ENCODE assay signal across 8 mouse cellular contexts in the genomic region with DNA sequence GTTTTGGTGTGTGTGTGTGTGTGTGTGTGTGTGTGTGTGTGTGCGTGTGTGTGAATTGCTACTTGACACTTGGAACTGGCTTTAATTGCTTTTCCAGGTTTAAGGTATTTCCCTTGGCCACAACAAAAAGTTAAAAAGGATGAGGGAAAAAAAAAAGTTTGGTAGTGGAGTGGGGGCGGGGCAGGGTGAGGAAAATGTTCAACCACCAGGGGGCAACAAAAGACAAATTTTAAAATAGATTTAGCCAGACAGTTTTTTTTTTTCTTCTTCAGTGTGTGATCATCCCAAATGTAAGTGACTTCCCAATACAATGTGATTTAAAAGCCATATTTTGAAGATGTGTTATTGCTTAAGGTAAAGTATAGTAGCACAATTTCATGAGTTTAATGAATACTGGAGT. TPM values are rescaled to one million over a fixed set of nuclear protein-coding genes. Genes with fewer than 3 reads are reported as not detected.
DNase-seq lines count a peak whose midpoint lies in the region; ATAC-seq and TF ChIP-seq lines count a peak whose summit lies in the region.
"Had no signal": no experiment of that assay in that cellular context is flagged by ENCODE, and none has a peak within 500 bp of the region (broad histone marks: within the 10 kb centered on the region; RNA-seq: fewer than 3 reads in every experiment).

No protein-coding gene starts in this region.

- no peaks in the 10 kb centered on the region for H3K36me3 ChIP-seq in kidney, postnatal 0 days (ENCODE audit: insufficient read depth, low read length)
- no peaks in the 10 kb centered on the region for H3K36me3 ChIP-seq in stomach, embryonic 16.5 days (ENCODE audit: control insufficient read depth, insufficient read depth, low read length)

- peak; percentile 32 for DNase-seq in thymus, postnatal 4 days
- DNase-seq in thymus, postnatal 10 days (ENCODE audit: low spot score in 2 of 2) = no peak
- DNase-seq in cerebellum, adult 9-11 months = peak; percentile 18
- DNase-seq in gastrocnemius, postnatal 36 days = peak; percentile 52 to 61
- DNase-seq in kidney, postnatal 0 days (ENCODE audit: low spot score) = peak; percentile 77
- peak; percentile 47 for DNase-seq in lung, adult 2 months

- 3% methylated on average over 2 of the region's 2 CpGs for WGBS in kidney, postnatal 0 days
- 13% methylated on average over 2 of the region's 2 CpGs for WGBS in lung, adult 2 months
- WGBS in stomach, embryonic 16.5 days = 5% methylated on average over 2 of the region's 2 CpGs

- no peak for TF ChIP-seq POLR2A in lung, adult 2 months (IDR thresholded peaks at IDR 0.05; ENCODE audit: borderline replicate concordance, extremely low read depth, low read depth, low read length)

- no peak overlapping the region for H3K27ac ChIP-seq in kidney, postnatal 0 days
- no peak overlapping the region for H3K27ac ChIP-seq in stomach, embryonic 16.5 days (ENCODE audit: low read length)

- H3K4me1 ChIP-seq in kidney, postnatal 0 days (replicated peaks; ENCODE audit: insufficient read depth, low read length) = no peaks in the 10 kb centered on the region
- peaks cover 3% of the 10 kb centered on the region for H3K4me1 ChIP-seq in lung, adult 2 months (ENCODE audit: control insufficient read depth, insufficient read depth, low read length)
- H3K4me1 ChIP-seq in stomach, embryonic 16.5 days (ENCODE audit: control insufficient read depth, insufficient read depth, low read length) = no peaks in the 10 kb centered on the region

- no peaks in the 10 kb centered on the region for H3K27me3 ChIP-seq in kidney, postnatal 0 days (ENCODE audit: insufficient read depth, low read length)
- no peaks in the 10 kb centered on the region for H3K27me3 ChIP-seq in stomach, embryonic 16.5 days (ENCODE audit: control insufficient read depth, insufficient read depth, low read length)

- H3K9ac ChIP-seq in kidney, postnatal 0 days (ENCODE audit: low read depth, low read length) = no peak overlapping the region
- H3K9ac ChIP-seq in stomach, embryonic 16.5 days (ENCODE audit: low read length) = no peak overlapping the region

- no peak for ATAC-seq in kidney, postnatal 0 days (replicated peaks; ENCODE audit: low FRiP score, low read depth)
- no peak for ATAC-seq in stomach, embryonic 16.5 days (ENCODE audit: insufficient read depth, low FRiP score)

- H3K9me3 ChIP-seq in kidney, postnatal 0 days (replicated peaks; ENCODE audit: low read length) = no peaks in the 10 kb centered on the region
- no peaks in the 10 kb centered on the region for H3K9me3 ChIP-seq in stomach, embryonic 16.5 days (replicated peaks; ENCODE audit: control insufficient read depth, low read length)

- H3K4me2 ChIP-seq in kidney, postnatal 0 days (ENCODE audit: low read length) = 0 out of 2 replicates have a peak overlapping the region, but pooled peaks have one; percentile 23
- peak overlapping the region; percentile 34; the same call in 1 of the 2 replicates for H3K4me2 ChIP-seq in stomach, embryonic 16.5 days (ENCODE audit: low read depth, low read length)

- intact Hi-C loops in gastrocnemius, postnatal 36 days (cut with DNase I) = loop anchor here (2.0 to 5.0 kb wide), 4 partner anchors 495 to 1075 kb away; no protein-coding TSS in a partner anchor

- no peak overlapping the region for H3K4me3 ChIP-seq in kidney, postnatal 0 days (replicated peaks; ENCODE audit: low read depth, low read length)
- no peak overlapping the region for H3K4me3 ChIP-seq in lung, adult 2 months (replicated peaks; ENCODE audit: extremely low read depth, low read depth, low read length)
- no peak overlapping the region for H3K4me3 ChIP-seq in stomach, embryonic 16.5 days (replicated peaks; ENCODE audit: low read length)
- H3K4me3 ChIP-seq: erythroblast, embryonic 14.5 days had no signal

- TF ChIP-seq CTCF in kidney, postnatal 0 days (IDR thresholded peaks at IDR 0.05; ENCODE audit: low read depth) = peak; percentile 81
- TF ChIP-seq CTCF in lung, adult 2 months (IDR thresholded peaks at IDR 0.05; ENCODE audit: insufficient read depth, low read length) = 0 out of 2 replicates have a peak, but pooled peaks have one; percentile 24

RNA-seq across cellular contexts. Expression of gene Adamts1, which starts 4.7 kb away (rescaled TPM):
- 10 to 100 TPM; 36.7 to 49.6 TPM for total RNA-seq in gastrocnemius, postnatal 36 days (2021)
- 75.9 and 82.8 TPM in 2 replicates for polyA plus RNA-seq in kidney, postnatal 0 days (2015; fragmentation: Nextera tagmentation; extraction: Ambion mirVana)
- 68.7 and 86.6 TPM in 2 replicates for polyA plus RNA-seq in lung, adult 2 months (2012; rRNA removed)
- 35.1 and 37.2 TPM in 2 replicates for polyA plus RNA-seq in stomach, embryonic 16.5 days (2015; fragmentation: Nextera tagmentation; extraction: Ambion mirVana)
- polyA plus RNA-seq: erythroblast, embryonic 14.5 days had no signal

Comparison
In these comparisons a context has a peak if more than half of its experiments do, and no peak if none do; other contexts are left out.
1. DNase-seq: peak in thymus, postnatal 4 days (single experiment), cerebellum, adult 9-11 months (single experiment), gastrocnemius, postnatal 36 days (2 of 2), kidney, postnatal 0 days (single experiment) and lung, adult 2 months (single experiment); none in thymus, postnatal 10 days (0 of 2).